Mouse (Mus musculus): ENCODE data around the gene Hnrnpdl. TPM values are rescaled to one million over a fixed set of nuclear protein-coding genes. Genes with fewer than 3 reads are reported as not detected.

The Hnrnpdl gene
- polyA plus RNA-seq, 3 experiments from 2014 or later = 121 to 134 (median 123) TPM

GRCm38 (mm10) chr5:100003895-100004294 lies 35.6 kb downstream of the Hnrnpdl start:
- ATAC-seq = no peak

GRCm38 (mm10) chr5:100000500-100000899 lies 39.0 kb downstream of the Hnrnpdl start:
- ATAC-seq = no peak

- no peak for ATAC-seq
Measured at GRCm38 (mm10) chr5:100000048-100000447, 39.4 kb downstream of the Hnrnpdl start.

- no peak for ATAC-seq
Measured at GRCm38 (mm10) chr5:99994680-99995079, 44.8 kb downstream of the Hnrnpdl start.

GRCm38 (mm10) chr5:99994166-99994565 lies 45.3 kb downstream of the Hnrnpdl start:
- no peak for ATAC-seq

Other genes with a start within 250 kb of the Hnrnpdl start
- gene Vamp9, start 133.4 kb downstream of the Hnrnpdl start, polyA plus RNA-seq (2017; shearing (Covaris generic)) = not detected
- gene Hnrnpd, start 60.7 kb downstream of the Hnrnpdl start, polyA plus RNA-seq (2017; shearing (Covaris generic)) = 10 to 100 TPM; 43.1 to 68.3 (median 56.9) TPM
- gene 4930524J08Rik, start 60.6 kb downstream of the Hnrnpdl start, polyA plus RNA-seq (2017; shearing (Covaris generic)) = not detected
- 10 to 100 TPM; 25.5 to 32.2 (median 30.2) TPM for gene Enoph1, start 321 bp upstream of the Hnrnpdl start, polyA plus RNA-seq (2017; shearing (Covaris generic))
- gene Tmem150c, start 120.1 kb upstream of the Hnrnpdl start, polyA plus RNA-seq (2017; shearing (Covaris generic)) = not detected

Data from inflammation-experienced regulatory T-cells, adult 6 months (primary cell).